Mouse (Mus musculus): ENCODE measurements around the gene Inpp5d. TPM values are rescaled to one million over a fixed set of nuclear protein-coding genes. Genes with fewer than 3 reads are reported as not detected.

The Inpp5d gene
- polyA plus RNA-seq, 1 experiment from 2014 or later: 176 TPM

GRCm38 (mm10) chr1:87722081-87722480 is 102.0 kb downstream of the Inpp5d start:
- 86% methylated on average over 2 of the region's 2 CpGs for WGBS (ENCODE audit: missing documents)
- peaks cover 46% of the 10 kb centered on the region for H3K36me3 ChIP-seq (ENCODE audit: inconsistent target)
- no peak overlapping the region for H3K27ac ChIP-seq
- H3K4me3 ChIP-seq (ENCODE audit: inconsistent target): no peak overlapping the region
- H3K79me2 ChIP-seq (ENCODE audit: inconsistent target): no peaks in the 10 kb centered on the region

GRCm38 (mm10) chr1:87723351-87723750 is 103.2 kb downstream of the Inpp5d start:
- H3K27ac ChIP-seq: no peak overlapping the region
- H3K4me3 ChIP-seq (ENCODE audit: inconsistent target): no peak overlapping the region
- H3K79me2 ChIP-seq (ENCODE audit: inconsistent target): no peaks in the 10 kb centered on the region
- 44% methylated on average over 4 of the region's 4 CpGs for WGBS (ENCODE audit: missing documents)
- H3K36me3 ChIP-seq (ENCODE audit: inconsistent target): peaks cover 34% of the 10 kb centered on the region

GRCm38 (mm10) chr1:87729070-87729469 is 109.0 kb downstream of the Inpp5d start:
- no peaks in the 10 kb centered on the region for H3K79me2 ChIP-seq (ENCODE audit: inconsistent target)

GRCm38 (mm10) chr1:87729850-87730249 is 109.7 kb downstream of the Inpp5d start:
- 90% methylated on average over 6 of the region's 6 CpGs for whole genome bisulfite sequencing (ENCODE audit: missing documents)
- Histone ChIP-seq H3K79me2 (ENCODE audit: inconsistent target) (no peaks in the 10 kb centered on the region), H3K36me3 (ENCODE audit: inconsistent target) (no peaks in the 10 kb centered on the region), H3K27ac (no peak overlapping the region), H3K4me3 (ENCODE audit: inconsistent target) (no peak overlapping the region)

More at GRCm38 (mm10) chr1:87729070-87729469, 109.0 kb downstream of the Inpp5d start:
- no peak overlapping the region for H3K27ac ChIP-seq
- WGBS (ENCODE audit: missing documents): 86% methylated on average over 2 of the region's 2 CpGs
- H3K4me3 ChIP-seq (ENCODE audit: inconsistent target): no peak overlapping the region
- H3K36me3 ChIP-seq (ENCODE audit: inconsistent target): no peaks in the 10 kb centered on the region

GRCm38 (mm10) chr1:87730271-87730670 is 110.2 kb downstream of the Inpp5d start:
- Histone ChIP-seq H3K79me2 (ENCODE audit: inconsistent target) (no peaks in the 10 kb centered on the region), H3K36me3 (ENCODE audit: inconsistent target) (no peaks in the 10 kb centered on the region), H3K4me3 (ENCODE audit: inconsistent target) (no peak overlapping the region), H3K27ac (no peak overlapping the region)
- 80% methylated on average over 7 of the region's 7 CpGs for WGBS (ENCODE audit: missing documents)

- Histone ChIP-seq H3K4me3 (ENCODE audit: inconsistent target) (no peak overlapping the region), H3K27ac (no peak overlapping the region), H3K79me2 (ENCODE audit: inconsistent target) (no peaks in the 10 kb centered on the region), H3K36me3 (ENCODE audit: inconsistent target) (no peaks in the 10 kb centered on the region)
- WGBS (ENCODE audit: missing documents): 83% methylated on average over 5 of the region's 5 CpGs
These were observed 113.1 kb downstream of the Inpp5d start for GRCm38 (mm10) chr1:87733212-87733611.

- WGBS (ENCODE audit: missing documents): 94% methylated on average over 3 of the region's 3 CpGs
- no peak overlapping the region for H3K4me3 ChIP-seq (ENCODE audit: inconsistent target)
- no peak overlapping the region for H3K27ac ChIP-seq
- no peaks in the 10 kb centered on the region for H3K36me3 ChIP-seq (ENCODE audit: inconsistent target)
- no peaks in the 10 kb centered on the region for H3K79me2 ChIP-seq (ENCODE audit: inconsistent target)
These were observed 114.0 kb downstream of the Inpp5d start for GRCm38 (mm10) chr1:87734153-87734552.

GRCm38 (mm10) chr1:87740584-87741290 is 120.6 kb downstream of the Inpp5d start:
- peak overlapping the region; percentile 42 for H3K27ac ChIP-seq

GRCm38 (mm10) chr1:87749360-87749973 is 129.4 kb downstream of the Inpp5d start:
- Histone ChIP-seq H3K36me3 (ENCODE audit: inconsistent target) (no peaks in the 10 kb centered on the region), H3K27ac (no peak overlapping the region), H3K4me3 (ENCODE audit: inconsistent target) (no peak overlapping the region), H3K79me2 (ENCODE audit: inconsistent target) (no peaks in the 10 kb centered on the region)

More at GRCm38 (mm10) chr1:87740584-87741290, 120.6 kb downstream of the Inpp5d start:
- no peaks in the 10 kb centered on the region for H3K36me3 ChIP-seq (ENCODE audit: inconsistent target)
- no peaks in the 10 kb centered on the region for H3K79me2 ChIP-seq (ENCODE audit: inconsistent target)
- 50% methylated on average over 6 of the region's 6 CpGs for WGBS (ENCODE audit: missing documents)
- no peak overlapping the region for H3K4me3 ChIP-seq (ENCODE audit: inconsistent target)

GRCm38 (mm10) chr1:87755641-87756470 is 135.7 kb downstream of the Inpp5d start, which contains the start of gene Atg16l1:
TSS of gene Atg16l1 (plus strand) at chr1:87755870.
- H3K79me2 ChIP-seq (ENCODE audit: inconsistent target): peaks cover 47% of the 10 kb centered on the region
- H3K27ac ChIP-seq: peak within 1 kb of the TSS; percentile 66
- under 1% methylated on average over 70 of the region's 79 CpGs for WGBS (ENCODE audit: missing documents)
- peaks cover 15% of the 10 kb centered on the region for H3K36me3 ChIP-seq (ENCODE audit: inconsistent target)
- peak within 1 kb of the TSS; percentile 77 for H3K4me3 ChIP-seq (ENCODE audit: inconsistent target)

GRCm38 (mm10) chr1:87763821-87764220 is 143.7 kb downstream of the Inpp5d start:
- Histone ChIP-seq H3K79me2 (ENCODE audit: inconsistent target) (peaks cover 42% of the 10 kb centered on the region), H3K27ac (no peak overlapping the region), H3K4me3 (ENCODE audit: inconsistent target) (no peak overlapping the region), H3K36me3 (ENCODE audit: inconsistent target) (peaks cover 77% of the 10 kb centered on the region)
- 89% methylated on average over 3 of the region's 3 CpGs for WGBS (ENCODE audit: missing documents)

- Histone ChIP-seq H3K79me2 (ENCODE audit: inconsistent target) (peaks cover 23% of the 10 kb centered on the region; the same call in 1 of the 2 replicates), H3K4me3 (ENCODE audit: inconsistent target) (no peak overlapping the region), H3K36me3 (ENCODE audit: inconsistent target) (peaks cover 82% of the 10 kb centered on the region), H3K27ac (no peak overlapping the region)
- 13% methylated on average over 2 of the region's 2 CpGs for WGBS (ENCODE audit: missing documents)
These were observed 145.6 kb downstream of the Inpp5d start for GRCm38 (mm10) chr1:87765741-87766140.

- peaks cover 19% of the 10 kb centered on the region; the same call in 1 of the 2 replicates for H3K79me2 ChIP-seq (ENCODE audit: inconsistent target)
- peaks cover 82% of the 10 kb centered on the region for H3K36me3 ChIP-seq (ENCODE audit: inconsistent target)
- H3K27ac ChIP-seq: no peak overlapping the region
- H3K4me3 ChIP-seq (ENCODE audit: inconsistent target): no peak overlapping the region
- WGBS (ENCODE audit: missing documents): 95% methylated on average over 3 of the region's 3 CpGs
These were observed 146.1 kb downstream of the Inpp5d start for GRCm38 (mm10) chr1:87766233-87766632.

- 100% methylated on average over 1 of the region's 2 CpGs for WGBS (ENCODE audit: missing documents)
- Histone ChIP-seq H3K79me2 (ENCODE audit: inconsistent target) (peaks cover 2% of the 10 kb centered on the region; the same call in 1 of the 2 replicates), H3K36me3 (ENCODE audit: inconsistent target) (peaks cover 92% of the 10 kb centered on the region), H3K27ac (no peak overlapping the region), H3K4me3 (ENCODE audit: inconsistent target) (no peak overlapping the region)
These were observed 149.2 kb downstream of the Inpp5d start for GRCm38 (mm10) chr1:87769263-87769662.

Data from macrophage (primary cell).